Mouse (Mus musculus) embryonic facial prominence, embryonic 14.5 days (tissue): ENCODE results near the gene Ptms. TPM values are rescaled to one million over a fixed set of nuclear protein-coding genes. Genes with fewer than 3 reads are reported as not detected.

Experiments used
- ATAC-seq: fragments of 200-750 bp; cut with Nextera tagmentation; 2 replicates; pipeline ENCODE4 v1.8.0; 2017; ENCODE audit warnings: low read depth, moderate number of reproducible peaks, moderate TSS enrichment
- DNase-seq: peaks from one replicate; pipeline ENCODE4 v3.0.0-alpha.2; 2015; ENCODE audit warnings: low spot score
- H3K27ac ChIP-seq: fragments of 300-500 bp; sonication (generic); replicated peaks from 2 replicates; pipeline ENCODE4 v1.5.1; 2014; ENCODE audit warnings: low read depth, mild to moderate bottlenecking, low read length, moderate library complexity
- H3K27me3 ChIP-seq: fragments of 300-500 bp; sonication (generic); replicated peaks from 2 replicates; pipeline ENCODE4 v1.6.1; 2014; ENCODE audit warnings: low read length; ENCODE audit not compliant: control insufficient read depth, insufficient read depth
- H3K36me3 ChIP-seq: fragments of 300-500 bp; sonication (generic); 2 replicates; pipeline ENCODE4 v1.6.1; 2014; ENCODE audit warnings: low read length, mixed read lengths; ENCODE audit not compliant: control insufficient read depth, insufficient read depth
- H3K4me1 ChIP-seq: fragments of 300-500 bp; sonication (generic); 2 replicates; pipeline ENCODE4 v1.6.1; 2014; ENCODE audit warnings: antibody characterized with exemption, low read length; ENCODE audit not compliant: control insufficient read depth, insufficient read depth
- H3K4me2 ChIP-seq: fragments of 300-500 bp; sonication (generic); 2 replicates; pipeline ENCODE4 v1.6.1; 2014; ENCODE audit warnings: low read depth, mild to moderate bottlenecking, low read length, moderate library complexity, mixed read lengths
- H3K4me3 ChIP-seq: fragments of 300-500 bp; sonication (generic); 2 replicates; pipeline ENCODE4 v1.5.1; 2014; ENCODE audit warnings: low read depth, mild to moderate bottlenecking, low read length
- H3K9ac ChIP-seq: fragments of 300-500 bp; sonication (generic); 2 replicates; pipeline ENCODE4 v1.6.1; 2014; ENCODE audit warnings: low read depth, mild to moderate bottlenecking, low read length, moderate library complexity, mixed read lengths
- H3K9me3 ChIP-seq: fragments of 300-500 bp; sonication (generic); 2 replicates; pipeline ENCODE4 v1.6.1; 2016; ENCODE audit warnings: low read length; ENCODE audit not compliant: control insufficient read depth
- WGBS: fragments of 180-500 bp; shearing (Covaris S2); extraction: QIAGEN DNeasy Blood & Tissue Kit; methylation state at CpG from one replicate; pipeline ENCODE4 v1.1.7; 2014; 5-methylcytosine and 5-hydroxymethylcytosine counted together
- polyA plus RNA-seq: library from polyadenylated mRNA; unstranded; fragments of >200 nt; fragmentation: Nextera tagmentation; extraction: Ambion mirVana; gene quantifications from 2 replicates; pipeline ENCODE4 v1.2.1, GENCODE M21; 2014

Ptms gene
- polyA plus RNA-seq, 1 experiment from 2014 or later: 255 TPM

GRCm38 (mm10) chr6:124933127-124933526 is 13.2 kb upstream of the Ptms start:
- Histone ChIP-seq H3K9me3 (no peaks in the 10 kb centered on the region), H3K27ac (no peak overlapping the region), H3K4me1 (peaks cover 17% of the 10 kb centered on the region), H3K9ac (no peak overlapping the region), H3K36me3 (peaks cover 57% of the 10 kb centered on the region), H3K27me3 (no peaks in the 10 kb centered on the region), H3K4me3 (no peak overlapping the region), H3K4me2 (0 out of 2 replicates have a peak overlapping the region, but pooled peaks have one; percentile 92)
- no peak for ATAC-seq
- no peak for DNase-seq
- 93% methylated on average over 3 of the region's 3 CpGs for WGBS

- Histone ChIP-seq H3K9ac (peak overlapping the region; percentile 97), H3K4me3 (peak overlapping the region; percentile 98), H3K9me3 (no peaks in the 10 kb centered on the region), H3K27me3 (no peaks in the 10 kb centered on the region), H3K4me2 (peak overlapping the region; percentile 92), H3K4me1 (peaks cover 17% of the 10 kb centered on the region), H3K36me3 (peaks cover 49% of the 10 kb centered on the region), H3K27ac (peak overlapping the region; percentile 97)
- ATAC-seq (no peak), DNase-seq (no peak)
- 41% methylated on average over 12 of the region's 12 CpGs for WGBS
Measured at GRCm38 (mm10) chr6:124932314-124932695, 12.4 kb upstream of the Ptms start.

GRCm38 (mm10) chr6:124931525-124932313 is 11.8 kb upstream of the Ptms start:
- ATAC-seq (peak; percentile 23), DNase-seq (peak; percentile 78)
- Histone ChIP-seq H3K4me3 (peak overlapping the region; percentile 98), H3K27ac (peak overlapping the region; percentile 97), H3K4me2 (peak overlapping the region; percentile 92), H3K9ac (peak overlapping the region; percentile 97), H3K27me3 (no peaks in the 10 kb centered on the region), H3K36me3 (peaks cover 43% of the 10 kb centered on the region), H3K4me1 (peaks cover 17% of the 10 kb centered on the region), H3K9me3 (no peaks in the 10 kb centered on the region)
- under 1% methylated on average over 40 of the region's 48 CpGs for WGBS

GRCm38 (mm10) chr6:124930754-124931524 is 11.0 kb upstream of the Ptms start, which contains the start of gene Mlf2:
Gene Mlf2 (plus strand): TSS chr6:124931386.
- Histone ChIP-seq H3K9ac (peak within 1 kb of the TSS; percentile 97), H3K36me3 (peaks cover 35% of the 10 kb centered on the region), H3K4me1 (peaks cover 22% of the 10 kb centered on the region), H3K4me3 (peak within 1 kb of the TSS; percentile 98), H3K27ac (peak within 1 kb of the TSS; percentile 97), H3K27me3 (no peaks in the 10 kb centered on the region), H3K4me2 (peak within 1 kb of the TSS; percentile 92), H3K9me3 (no peaks in the 10 kb centered on the region)
- ATAC-seq (peak; percentile 95), DNase-seq (peak; percentile 98)
- under 1% methylated on average over 21 of the region's 64 CpGs for WGBS

GRCm38 (mm10) chr6:124930231-124930630 is 10.3 kb upstream of the Ptms start:
- 18% methylated on average over 1 of the region's 1 CpGs for WGBS
- H3K4me3 ChIP-seq: peak overlapping the region; percentile 98
- H3K4me1 ChIP-seq: peaks cover 29% of the 10 kb centered on the region

GRCm38 (mm10) chr6:124925941-124926340 is 6.0 kb upstream of the Ptms start:
- H3K9me3 ChIP-seq: no peaks in the 10 kb centered on the region
- H3K9ac ChIP-seq: peak overlapping the region; percentile 25; the same call in 1 of the 2 replicates
- no peak; the same call in 1 of the 2 replicates for ATAC-seq
- no peaks in the 10 kb centered on the region for H3K27me3 ChIP-seq
- H3K27ac ChIP-seq: peak overlapping the region; percentile 83
- H3K36me3 ChIP-seq: no peaks in the 10 kb centered on the region
- peaks cover 31% of the 10 kb centered on the region for H3K4me1 ChIP-seq
- peak overlapping the region; percentile 24; the same call in 1 of the 2 replicates for H3K4me2 ChIP-seq
- no peak overlapping the region for H3K4me3 ChIP-seq
- DNase-seq: peak; percentile 78
- WGBS: 31% methylated on average over 5 of the region's 5 CpGs

More at GRCm38 (mm10) chr6:124930231-124930630, 10.3 kb upstream of the Ptms start:
- DNase-seq (no peak), ATAC-seq (no peak)
- peak overlapping the region; percentile 97 for H3K27ac ChIP-seq
- H3K36me3 ChIP-seq: peaks cover 28% of the 10 kb centered on the region
- H3K9me3 ChIP-seq: no peaks in the 10 kb centered on the region
- peak overlapping the region; percentile 51 for H3K4me2 ChIP-seq
- no peaks in the 10 kb centered on the region for H3K27me3 ChIP-seq
- peak overlapping the region; percentile 97 for H3K9ac ChIP-seq

GRCm38 (mm10) chr6:124925173-124925793 is 5.4 kb upstream of the Ptms start:
- H3K4me3 ChIP-seq: no peak overlapping the region
- peak overlapping the region; percentile 22; the same call in 1 of the 2 replicates for H3K9ac ChIP-seq
- H3K27ac ChIP-seq: peak overlapping the region; percentile 83
- 27% methylated on average over 12 of the region's 12 CpGs for WGBS
- H3K9me3 ChIP-seq: no peaks in the 10 kb centered on the region
- H3K4me1 ChIP-seq: peaks cover 35% of the 10 kb centered on the region
- ATAC-seq (no peak), DNase-seq (no peak)
- no peaks in the 10 kb centered on the region for H3K27me3 ChIP-seq
- H3K36me3 ChIP-seq: no peaks in the 10 kb centered on the region
- H3K4me2 ChIP-seq: peak overlapping the region; percentile 24

GRCm38 (mm10) chr6:124921539-124921938 is 1.6 kb upstream of the Ptms start:
- Histone ChIP-seq H3K27ac (peak overlapping the region; percentile 100; the same call in 1 of the 2 replicates), H3K27me3 (no peaks in the 10 kb centered on the region), H3K9me3 (no peaks in the 10 kb centered on the region), H3K4me2 (no peak overlapping the region), H3K9ac (no peak overlapping the region), H3K36me3 (no peaks in the 10 kb centered on the region), H3K4me3 (no peak overlapping the region), H3K4me1 (peaks cover 41% of the 10 kb centered on the region)
- WGBS: 62% methylated on average over 4 of the region's 4 CpGs
- DNase-seq (no peak), ATAC-seq (no peak)
